Mouse (Mus musculus) mouse embryonic stem cell (cell line): ENCODE measurements around the gene Slc38a4.

ENCODE experiments used
- in situ Hi-C, 2 experiments: fragments of 300-500 bp; cut with MboI; formaldehyde crosslinking; loops; 1 replicate in 1 of 2; 3 replicates in 1 of 2; pipeline ENCODE4 v1.14.3; 2019 to 2020; ENCODE audit warnings: low sequenced_read_pairs in 2 of 2, low pct_unique_long_range_greater_than_20kb in 1 of 2, mixed read lengths in 1 of 2; ENCODE audit not compliant: unreplicated experiment in 1 of 2

Gene Slc38a4

DNA sequence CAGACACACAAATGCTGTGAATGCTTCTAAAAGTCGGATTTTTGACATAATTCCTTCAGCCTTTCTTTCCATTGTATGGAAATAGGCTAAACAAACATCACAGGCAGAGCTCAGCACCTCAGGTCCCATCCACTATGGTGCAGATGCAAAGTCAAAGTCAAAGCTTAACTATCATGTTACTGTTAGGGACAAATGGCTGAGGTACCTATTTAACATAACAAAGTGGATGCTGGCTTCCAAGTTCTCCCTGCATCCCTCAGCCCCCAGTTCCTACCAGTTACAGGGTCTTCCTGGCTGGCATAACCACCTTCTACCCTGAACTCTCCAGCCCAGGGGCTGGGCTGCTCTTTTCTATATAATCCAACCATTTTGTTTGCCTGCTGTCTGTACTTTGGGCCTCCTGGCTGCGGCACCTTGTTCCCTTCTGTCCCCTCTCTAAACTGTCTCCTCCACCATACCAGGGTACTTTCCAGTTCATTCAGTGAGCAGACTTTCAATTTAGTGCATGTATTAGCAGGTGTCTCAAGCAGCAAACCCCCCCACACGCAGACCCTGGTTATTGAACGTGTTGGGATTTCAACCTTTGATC lies 27.6 kb downstream of the Slc38a4 start:
- in situ Hi-C loops: no loop called here

DNA sequence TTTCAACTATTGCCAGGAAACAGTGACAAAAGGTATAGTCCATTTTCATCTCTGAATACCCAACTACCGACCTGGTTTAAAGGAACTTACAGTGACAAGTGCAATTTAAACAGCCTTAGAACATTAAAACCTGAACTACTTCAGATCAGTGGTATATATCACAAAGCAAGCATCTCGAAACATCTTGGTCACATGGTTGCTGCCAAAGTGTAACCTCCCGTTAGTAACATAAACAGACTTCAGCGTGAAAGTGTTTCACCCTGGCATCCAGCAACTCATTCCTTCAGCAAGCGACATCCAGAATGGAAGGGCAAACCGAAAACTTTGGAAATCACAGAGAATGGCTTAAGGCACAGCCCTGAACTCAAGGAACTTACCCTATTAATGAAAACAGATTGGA lies 29.1 kb downstream of the Slc38a4 start:
- in situ Hi-C loops: no loop called here

DNA sequence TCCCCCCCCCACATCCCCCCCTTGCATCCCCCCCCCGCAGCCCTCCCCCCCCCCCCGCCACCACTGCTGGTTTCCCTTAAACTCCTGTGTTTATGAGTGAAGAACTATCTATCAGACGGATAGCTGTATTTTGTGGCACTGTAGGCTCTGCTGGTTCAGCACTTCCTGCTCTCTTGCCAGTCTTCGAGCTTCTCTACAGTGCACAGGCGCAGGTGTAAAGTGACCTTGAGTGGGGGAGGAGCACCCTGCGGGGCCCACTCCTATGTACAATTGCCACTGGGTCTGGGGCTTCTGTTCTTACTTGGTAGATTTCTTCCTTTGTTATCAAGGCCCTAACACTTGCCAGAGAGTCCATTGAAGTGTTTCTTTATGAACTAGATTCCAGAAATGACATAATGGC lies 33.0 kb downstream of the Slc38a4 start:
- in situ Hi-C loops: no loop called here

DNA sequence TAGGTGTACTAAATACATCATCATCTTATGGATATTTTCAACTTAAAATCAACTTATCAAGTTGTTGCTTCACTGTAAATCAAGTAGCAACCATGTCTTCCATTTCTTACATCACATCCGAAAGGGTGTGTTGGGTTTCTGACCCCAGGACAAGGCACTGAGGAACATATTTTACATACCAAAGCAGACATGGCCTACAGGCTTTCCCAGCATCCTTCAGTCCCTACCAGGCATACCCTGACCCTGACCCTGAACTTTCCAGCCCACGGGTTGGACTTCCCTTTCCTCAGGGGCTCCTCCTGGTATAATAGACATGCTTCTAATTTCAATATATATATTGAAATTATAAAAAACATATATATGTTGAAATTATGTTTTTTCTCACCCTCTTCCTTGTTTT lies 33.5 kb downstream of the Slc38a4 start:
- in situ Hi-C loops: no loop called here

DNA sequence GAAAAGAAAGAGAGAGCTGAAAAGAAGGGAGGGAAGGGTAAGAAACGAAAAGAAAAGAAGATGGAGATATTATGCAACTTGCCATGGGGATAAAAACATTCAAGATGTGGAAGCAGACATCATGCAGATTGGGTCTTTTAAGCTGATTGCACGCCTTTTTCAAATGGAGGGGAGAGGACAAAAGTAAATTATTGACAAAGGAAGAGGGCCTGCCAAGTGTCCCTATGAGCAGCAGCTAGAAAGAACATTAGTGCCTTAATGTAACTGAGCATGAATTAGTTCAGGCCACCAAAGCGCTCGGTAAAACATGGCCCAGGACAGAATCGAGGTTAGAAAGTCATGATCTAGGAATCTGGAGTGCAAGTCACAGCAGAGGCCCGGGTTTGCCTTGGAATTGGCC lies 35.5 kb downstream of the Slc38a4 start:
- in situ Hi-C loops: no loop called here

DNA sequence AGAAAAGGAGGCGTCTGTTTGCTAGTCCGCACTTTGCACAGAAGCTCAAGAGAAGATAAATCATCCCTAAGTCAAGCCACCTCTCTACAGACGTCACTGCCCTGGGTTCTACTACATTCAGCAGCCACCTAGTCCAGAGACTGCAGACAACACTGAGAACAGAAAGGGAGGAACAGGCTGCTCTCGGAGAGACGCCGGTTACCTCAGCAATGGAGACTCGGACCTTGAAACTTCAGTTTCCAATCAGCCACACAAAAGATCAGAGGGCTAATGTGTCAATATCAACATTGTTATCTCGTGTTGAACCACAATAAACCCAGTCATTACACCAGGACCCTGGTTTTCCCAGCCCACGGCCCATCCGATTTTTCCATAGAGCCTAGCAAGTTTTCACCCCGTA lies 36.4 kb downstream of the Slc38a4 start:
- in situ Hi-C loops: no loop called here

DNA sequence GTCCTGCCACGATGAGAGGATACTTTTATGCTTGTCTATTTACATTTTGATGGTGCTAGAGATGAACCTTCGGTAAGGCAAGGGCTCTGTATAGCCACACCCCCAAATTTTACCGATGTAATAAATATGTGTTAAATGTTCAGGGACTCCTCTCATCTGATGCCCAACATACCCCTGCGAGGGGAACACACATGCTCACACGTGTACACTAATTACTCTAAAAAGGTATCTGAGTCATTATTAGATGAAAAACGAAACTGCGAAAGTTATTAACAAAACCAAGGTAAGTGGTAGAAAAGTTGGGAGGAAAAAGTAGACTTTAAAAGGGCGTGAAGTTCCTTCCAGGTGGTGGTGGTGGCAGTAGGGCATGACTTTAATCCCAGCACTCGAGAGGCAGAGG lies 38.6 kb downstream of the Slc38a4 start:
- in situ Hi-C loops: no loop called here

DNA sequence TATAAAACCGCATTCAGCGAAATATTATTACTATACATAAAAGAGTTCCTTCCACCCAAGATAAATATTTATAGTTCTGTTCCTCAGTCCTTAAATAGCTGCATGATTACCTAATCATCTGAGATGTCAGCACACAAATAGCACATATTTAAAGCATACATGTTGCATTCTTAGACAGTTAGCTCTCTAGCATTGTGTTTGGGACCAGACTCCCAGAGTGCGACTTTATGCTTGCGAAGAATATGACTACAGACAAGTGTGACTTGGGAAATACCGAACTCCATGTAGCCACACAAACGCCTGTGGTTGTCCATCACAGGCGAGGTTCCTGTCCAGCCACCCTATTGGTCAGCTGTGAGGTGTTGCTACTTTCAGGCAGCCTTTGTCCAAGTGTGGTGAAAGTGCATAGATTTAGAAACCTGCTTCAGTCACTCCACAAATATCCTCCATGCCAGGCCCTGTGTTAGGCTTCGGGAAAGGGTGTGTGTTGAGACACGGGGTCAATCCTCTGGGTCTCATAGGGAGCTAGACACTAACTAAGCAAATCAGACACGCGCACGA lies 40.6 kb downstream of the Slc38a4 start:
- in situ Hi-C loops: no loop called here

DNA sequence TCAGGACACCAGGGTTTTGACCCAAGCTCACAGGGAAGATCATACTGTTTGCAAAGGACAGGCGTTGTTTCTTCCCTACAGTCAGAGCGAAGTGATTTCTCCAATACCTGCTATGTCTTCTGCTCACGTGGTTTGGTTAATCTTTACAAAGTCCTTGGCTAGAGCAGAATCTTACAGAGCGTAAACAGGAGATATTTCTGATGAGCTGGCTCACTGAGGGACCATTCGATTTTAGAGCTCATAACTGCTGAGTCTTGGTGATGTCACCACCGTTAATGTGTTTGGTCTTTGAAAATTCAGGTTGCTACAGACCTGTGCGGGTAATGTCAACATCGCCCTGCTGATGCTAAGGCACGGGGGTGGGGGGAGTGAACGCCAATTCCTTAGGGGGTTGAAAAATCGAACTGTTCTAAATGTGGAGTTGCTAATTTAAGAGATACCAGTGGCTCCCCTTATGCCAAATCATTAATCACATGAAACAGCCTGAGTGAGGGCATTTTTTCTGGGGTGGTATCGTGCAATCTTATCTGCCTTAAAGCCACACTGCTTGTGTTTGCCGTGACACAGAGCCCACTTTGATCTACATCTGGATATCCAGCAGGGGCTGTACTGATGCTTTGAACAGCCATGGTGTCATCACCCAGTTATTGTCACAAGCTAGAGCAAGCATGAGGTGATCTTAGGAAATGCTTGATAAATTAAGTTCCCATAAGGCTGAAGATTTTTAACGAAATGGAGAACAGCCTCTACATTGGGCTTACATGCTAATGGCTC lies 44.0 kb downstream of the Slc38a4 start:
- in situ Hi-C loops: no loop called here

DNA sequence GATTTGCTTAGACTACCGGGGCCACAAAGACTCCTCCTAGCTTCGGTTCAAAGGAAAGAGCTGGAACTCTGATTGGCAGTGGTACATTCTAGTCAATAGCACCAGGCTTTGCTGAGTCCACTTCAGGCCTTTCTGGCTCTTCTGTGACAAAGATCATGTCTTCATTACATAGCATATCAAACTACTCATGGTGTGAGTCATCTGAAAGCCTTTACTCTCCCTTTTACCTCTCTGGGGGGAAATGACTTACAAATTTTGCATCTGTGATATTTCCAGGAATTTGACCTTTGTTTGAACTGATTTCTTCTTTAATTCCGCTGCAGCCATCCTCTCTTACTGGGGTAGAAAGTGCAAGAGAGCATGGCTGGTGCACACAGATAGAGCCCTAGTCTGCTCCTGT lies 46.5 kb downstream of the Slc38a4 start:
- in situ Hi-C loops: no loop called here

DNA sequence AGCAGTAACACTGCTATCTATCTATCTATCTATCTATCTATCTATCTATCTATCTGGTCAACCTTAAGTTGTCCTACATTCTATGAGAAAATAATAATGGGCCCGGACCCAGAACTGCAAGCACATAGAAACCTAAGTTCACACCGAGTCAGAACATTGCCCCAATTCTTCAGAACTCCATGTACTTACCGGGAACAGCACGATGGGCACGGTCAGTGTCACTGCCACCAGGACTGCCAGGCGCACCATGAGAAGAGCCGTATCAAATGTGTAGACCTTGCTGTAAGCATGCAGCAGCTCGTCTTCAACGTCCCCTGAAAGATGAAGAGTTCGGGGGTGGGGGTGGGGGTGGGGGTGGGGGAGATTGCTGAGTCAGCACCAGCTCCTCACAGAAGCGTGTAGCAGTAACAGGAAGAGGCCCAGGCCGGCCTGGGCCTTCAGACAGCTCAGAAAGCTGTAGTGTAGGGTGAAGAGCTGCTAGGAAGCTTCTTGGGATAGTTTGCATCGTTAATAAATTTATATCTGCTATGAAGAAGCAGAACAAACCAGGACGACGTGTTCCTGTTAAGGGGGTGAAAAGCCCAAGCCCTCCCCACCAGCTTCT lies 50.0 kb downstream of the Slc38a4 start:
- in situ Hi-C loops: no loop called here

DNA sequence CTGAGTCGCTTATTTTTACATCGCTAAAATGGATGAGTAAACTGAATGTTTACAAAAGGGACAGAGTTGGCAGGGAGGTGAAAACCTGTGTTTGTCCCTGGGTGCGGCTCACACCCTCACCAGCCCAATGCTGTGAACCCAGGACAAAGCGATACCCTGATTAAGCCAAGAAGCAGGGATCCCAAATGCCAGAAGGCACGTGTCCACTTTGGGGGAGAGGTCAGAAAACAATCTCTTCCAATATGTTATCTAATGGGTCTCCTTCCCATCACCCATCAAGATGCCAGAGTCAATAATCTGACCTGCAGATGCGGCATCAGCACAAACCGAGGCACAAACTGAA lies 51.3 kb downstream of the Slc38a4 start:
- in situ Hi-C loops: no loop called here

DNA sequence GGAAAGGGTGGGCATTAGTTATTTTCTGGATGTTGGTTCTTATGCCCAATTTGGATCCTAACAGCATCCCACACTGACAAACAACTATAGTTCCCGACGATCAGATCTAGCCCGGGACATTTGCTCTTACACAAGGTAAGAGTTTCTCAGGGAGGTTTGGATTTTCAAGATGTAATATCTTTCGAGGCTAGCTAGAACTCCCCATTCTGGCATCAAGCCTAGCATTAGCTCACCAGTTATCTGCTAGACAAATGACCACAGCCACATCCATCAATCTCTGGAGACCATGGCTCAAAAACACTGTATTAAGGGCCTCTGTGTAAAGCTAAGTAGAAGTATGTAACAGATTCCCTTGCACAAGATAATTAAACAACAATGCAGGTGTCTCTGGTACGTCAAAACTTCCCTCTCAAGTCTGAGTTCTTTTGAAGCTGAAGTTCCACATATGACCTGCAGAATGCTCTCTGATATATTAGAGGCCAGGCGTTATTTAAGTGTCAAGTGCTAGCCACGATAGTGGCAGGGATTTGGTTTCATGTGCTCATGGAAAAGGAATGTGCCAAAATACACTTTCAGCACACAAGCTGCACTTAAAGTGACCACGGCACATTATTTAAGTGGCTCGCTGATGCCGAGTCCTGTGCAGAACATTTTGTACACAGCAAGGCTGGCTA lies 51.8 kb downstream of the Slc38a4 start:
- in situ Hi-C loops: no loop called here

DNA sequence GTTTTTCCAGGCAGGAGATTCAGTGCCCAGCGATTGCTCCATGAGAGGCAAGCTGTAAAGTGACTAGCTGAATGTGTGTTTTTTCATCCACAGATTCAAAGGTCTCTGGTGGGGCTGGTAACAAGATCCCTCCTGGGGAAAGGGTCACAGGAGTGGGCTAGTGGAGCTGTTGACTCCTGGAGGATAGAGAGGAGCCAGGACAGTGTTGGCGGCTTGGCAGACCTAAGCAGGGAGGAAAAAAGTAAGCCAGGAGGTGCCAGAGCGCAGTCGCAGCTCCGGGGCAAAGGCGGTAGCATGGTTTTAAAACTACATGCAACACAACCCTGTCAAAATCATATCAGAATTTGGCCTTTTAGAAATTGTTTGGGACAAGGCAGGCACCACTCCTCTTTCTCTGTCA lies 52.6 kb downstream of the Slc38a4 start:
- in situ Hi-C loops: no loop called here

DNA sequence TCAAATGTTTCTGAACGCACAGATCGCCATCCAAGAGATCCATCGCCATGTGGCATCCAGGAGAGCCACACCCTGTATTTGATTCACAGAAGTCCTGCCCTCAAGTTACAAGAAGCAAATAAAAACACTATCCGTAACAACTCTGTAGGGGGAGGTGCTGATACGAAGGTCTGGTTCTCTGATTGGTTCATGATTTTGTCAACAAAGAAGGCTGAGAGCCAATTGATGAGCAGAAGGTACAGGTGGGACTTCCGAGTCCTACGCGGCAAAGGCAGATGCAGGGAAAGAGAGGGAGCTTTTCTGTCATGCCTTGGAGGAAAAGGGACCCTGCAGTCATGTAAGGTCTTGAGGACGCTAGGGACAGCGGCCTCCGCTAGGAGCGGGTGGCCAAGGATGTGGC lies 53.0 kb downstream of the Slc38a4 start:
- in situ Hi-C loops: no loop called here

DNA sequence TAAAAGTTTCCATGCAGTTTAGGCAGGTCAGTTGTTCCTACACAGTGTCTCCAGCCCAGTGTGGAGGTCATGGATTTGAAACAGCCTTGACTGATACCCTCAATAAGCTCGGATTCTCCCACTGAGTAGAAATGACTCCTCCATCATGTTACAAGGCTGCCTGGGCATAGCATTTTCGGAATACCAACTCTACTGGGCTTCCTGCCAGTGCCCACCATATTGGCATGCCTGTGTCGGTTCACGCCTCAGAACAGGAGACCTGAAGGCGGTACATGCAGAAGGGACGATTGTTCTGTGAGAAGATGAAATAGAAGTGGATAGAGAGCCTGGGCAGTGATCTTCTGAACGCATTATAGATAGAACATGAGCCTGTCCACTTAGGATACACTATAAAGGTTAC lies 53.9 kb downstream of the Slc38a4 start:
- in situ Hi-C loops: no loop called here

DNA sequence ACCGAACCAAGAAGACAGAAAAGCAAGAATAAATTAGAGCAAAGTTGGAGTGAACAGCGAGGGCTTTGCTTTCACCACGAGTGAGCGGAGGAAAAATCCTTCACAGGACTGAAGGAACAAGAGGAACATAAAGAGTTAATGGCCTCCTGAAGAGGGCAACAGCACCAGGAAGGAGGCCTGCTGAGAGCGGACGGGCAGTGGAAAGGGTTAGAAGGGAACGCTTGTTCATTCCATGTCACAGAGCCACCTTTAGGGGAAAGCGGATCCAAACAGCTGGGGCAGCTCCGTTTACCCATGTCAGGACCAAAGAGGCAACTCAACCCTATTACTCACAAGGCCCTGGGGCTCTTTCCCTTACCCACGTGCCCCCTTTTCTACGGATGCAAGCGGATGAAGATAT lies 54.3 kb downstream of the Slc38a4 start:
- in situ Hi-C loops: no loop called here

DNA sequence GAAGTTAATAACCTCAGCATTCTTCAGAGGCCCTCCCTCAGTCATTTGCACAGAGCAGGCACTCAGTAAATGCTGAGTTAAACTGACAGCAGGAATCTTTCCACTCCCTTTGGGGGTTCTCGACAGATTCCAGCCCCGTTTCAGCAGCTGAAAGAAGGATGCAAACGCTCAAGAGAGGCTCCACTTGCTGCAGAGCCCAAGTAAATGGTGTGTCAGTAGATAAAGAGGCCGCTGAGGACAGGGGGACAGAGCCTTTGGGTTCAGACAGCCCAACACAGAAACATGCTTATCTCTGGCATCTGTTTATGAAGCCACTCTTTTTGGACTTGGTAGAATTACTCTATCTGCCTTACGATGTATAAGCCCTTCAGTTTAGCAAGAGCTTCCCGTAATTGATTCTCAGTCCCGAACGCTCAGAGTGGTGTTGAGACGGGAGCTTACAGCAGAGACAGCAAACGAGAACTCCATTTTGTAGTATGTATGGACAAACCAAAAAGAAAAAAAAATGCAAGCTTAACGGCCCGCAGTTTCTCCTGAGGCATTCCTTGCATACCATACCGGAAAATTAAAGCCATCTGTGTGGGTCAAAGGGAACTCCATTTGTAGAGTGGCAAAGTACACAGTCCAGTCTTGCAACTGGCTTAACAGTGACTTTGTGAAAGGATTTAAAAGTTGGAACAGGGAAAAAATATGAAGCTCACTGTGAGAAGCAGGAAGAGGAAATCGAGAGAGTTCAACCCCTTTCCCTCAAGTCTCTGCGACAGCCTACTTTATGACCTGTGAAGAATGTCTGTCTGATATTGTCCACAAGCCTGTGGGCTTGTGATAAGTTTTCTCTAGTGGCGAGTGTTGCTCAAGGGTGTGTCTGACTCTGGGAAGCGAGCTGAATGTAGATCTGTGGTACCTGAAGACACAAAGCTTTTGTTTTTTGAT lies 55.2 kb downstream of the Slc38a4 start:
- in situ Hi-C loops: no loop called here
